Mouse (Mus musculus): ENCODE data around the gene Csf1.

Gene Csf1

DNA sequence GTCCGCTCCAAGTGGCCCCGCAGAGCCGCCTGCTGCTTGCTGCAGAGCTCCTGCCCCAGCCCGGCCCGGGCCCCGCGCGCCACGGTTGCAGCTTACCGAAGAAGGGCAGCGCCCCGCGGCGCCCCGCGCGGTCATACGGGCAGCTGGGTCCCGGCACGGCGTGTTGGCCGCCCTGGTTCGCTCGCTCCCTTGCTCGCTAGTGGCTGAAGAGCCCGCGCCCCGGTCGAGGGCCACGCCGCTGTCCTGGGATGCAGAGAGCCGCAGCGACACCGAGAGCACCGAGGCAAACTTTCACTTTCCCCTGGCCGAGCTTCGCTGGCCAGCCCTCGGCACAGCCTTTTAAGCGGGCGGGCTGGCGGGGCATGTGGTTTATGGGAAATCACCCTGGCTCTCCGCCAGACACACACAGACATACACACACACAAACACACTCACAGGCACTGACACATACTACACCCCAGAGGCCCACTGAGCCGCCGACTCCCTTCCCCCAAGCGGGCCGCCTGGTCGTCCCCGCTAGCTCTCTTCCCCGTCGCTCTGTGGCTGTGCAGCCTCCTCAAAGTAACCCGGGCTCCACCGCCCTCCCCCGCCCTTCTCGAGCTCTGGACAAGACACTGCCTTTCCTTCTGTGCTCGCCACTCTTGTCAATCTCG, at the start of gene Csf1:
TSS of gene Csf1 (minus strand) at position 541 of the 653 bp plus-strand sequence.
- DNase-seq (ENCODE audit: low spot score) = peak; percentile 74

DNA sequence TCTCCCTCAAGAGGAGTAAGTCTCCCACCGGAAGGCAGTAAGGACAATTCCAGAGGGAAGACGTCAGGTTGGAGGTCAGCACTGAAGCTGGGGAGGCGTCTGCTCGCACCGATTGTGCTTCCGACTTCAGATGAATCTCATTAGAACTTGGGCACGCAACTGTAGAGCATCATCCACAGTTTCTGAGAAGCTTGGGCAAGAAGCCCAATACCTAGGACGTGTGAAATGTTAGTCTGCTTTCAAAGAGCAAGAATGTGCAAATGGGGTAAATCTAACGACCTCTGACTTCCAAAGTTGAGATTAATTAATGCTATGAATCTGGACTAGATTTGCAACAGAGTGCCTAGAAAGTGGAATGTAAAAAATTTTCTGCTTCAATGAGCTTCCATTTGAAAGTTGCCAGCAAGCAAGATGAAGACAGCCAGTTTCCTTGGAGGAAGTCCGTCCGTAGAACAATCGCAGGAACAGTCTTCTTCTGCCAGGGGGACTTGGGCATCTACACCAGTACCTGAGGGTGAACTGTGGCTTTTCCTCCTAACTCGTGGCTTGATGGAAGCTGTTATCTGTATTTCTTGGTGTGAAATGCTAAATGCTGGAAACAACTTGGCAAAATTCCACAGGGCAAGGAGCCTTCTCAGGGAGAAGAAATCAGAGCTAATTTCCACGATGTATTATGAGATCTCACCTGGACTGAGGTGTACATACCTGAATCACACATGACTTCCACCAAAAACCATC, 47.9 kb upstream of the Csf1 start:
- no peak for DNase-seq (ENCODE audit: low spot score)

DNA sequence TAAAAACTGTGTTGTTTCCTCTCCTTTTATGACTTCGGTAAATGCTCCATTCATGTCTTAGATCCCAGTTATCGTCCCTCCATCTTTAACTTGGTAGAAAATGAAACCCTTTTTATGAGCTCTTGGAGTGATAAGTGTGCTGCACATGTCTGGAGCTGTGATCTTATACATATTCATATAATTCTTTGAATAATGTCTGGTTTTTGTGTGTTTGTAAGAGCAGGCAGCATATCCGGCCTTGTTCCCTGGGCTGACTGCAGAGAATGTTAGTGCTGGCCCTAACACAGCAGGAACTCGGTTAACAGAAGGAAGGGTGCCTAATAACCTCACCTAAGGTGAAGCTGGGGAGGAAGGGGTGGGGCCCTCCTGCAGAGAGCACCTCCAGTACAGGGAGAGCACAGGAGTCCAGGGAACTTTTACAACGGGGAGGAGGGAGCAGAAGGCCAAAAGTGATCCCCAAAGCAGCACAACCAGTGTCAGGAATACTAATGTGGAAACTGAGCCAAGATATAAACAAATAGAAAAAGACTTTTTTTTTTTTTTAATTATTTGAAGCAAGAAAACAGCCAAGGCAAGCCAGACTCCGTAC, 47.2 kb upstream of the Csf1 start:
- no peak for DNase-seq (ENCODE audit: low spot score)

DNA sequence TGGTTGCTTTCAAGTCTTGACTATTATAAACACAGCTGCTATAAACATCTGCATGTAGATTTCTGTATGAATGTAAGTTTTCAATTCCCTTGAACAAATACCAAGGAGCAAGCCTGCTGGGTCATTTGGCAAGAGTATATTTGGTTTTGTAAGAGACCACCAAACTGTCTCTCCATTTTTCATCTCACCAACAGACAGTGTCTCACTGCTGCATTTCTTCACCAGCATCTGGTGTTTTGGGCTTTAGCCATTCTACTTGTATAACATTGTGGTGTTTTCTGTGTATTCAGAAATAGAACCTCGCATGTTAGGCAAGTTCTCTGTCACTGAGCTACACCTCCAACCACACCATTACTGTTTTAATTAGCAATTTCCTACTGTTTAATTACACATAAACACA, 46.6 kb upstream of the Csf1 start:
- DNase-seq (ENCODE audit: low spot score) = no peak

DNA sequence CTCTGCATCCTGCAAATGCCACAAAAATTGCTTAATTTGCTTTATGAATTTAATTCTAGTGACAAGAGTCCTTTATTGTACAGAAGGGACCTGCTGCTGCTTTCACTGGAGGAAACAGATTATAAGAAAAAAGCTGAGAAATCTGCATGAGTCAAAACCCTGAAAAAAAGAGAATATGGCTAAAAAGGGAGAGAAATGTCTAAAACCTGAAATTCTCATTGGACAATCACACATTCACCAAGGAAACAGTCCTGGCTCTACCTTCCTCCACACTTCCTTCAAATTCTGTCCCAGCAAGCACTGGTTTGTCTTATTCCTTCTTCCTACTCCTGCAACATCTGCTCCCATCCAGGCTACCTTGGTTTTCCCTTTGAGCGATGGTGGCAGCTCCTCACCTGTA, 44.5 kb upstream of the Csf1 start:
- DNase-seq (ENCODE audit: low spot score) = no peak

GRCm38 (mm10) chr3:107802185-107802946, 42.1 kb upstream of the Csf1 start:
- DNase-seq (ENCODE audit: low spot score) = no peak

- no peak for DNase-seq (ENCODE audit: low spot score)
These were observed 38.7 kb upstream of the Csf1 start for GRCm38 (mm10) chr3:107798946-107799345.

- DNase-seq (ENCODE audit: low spot score) = no peak
These were observed 36.1 kb upstream of the Csf1 start for GRCm38 (mm10) chr3:107796191-107796983.

GRCm38 (mm10) chr3:107794890-107795289, 34.6 kb upstream of the Csf1 start:
- DNase-seq (ENCODE audit: low spot score) = no peak

- peak; percentile 32 for DNase-seq (ENCODE audit: low spot score)
These were observed 33.3 kb upstream of the Csf1 start for GRCm38 (mm10) chr3:107793300-107794201.

DNA sequence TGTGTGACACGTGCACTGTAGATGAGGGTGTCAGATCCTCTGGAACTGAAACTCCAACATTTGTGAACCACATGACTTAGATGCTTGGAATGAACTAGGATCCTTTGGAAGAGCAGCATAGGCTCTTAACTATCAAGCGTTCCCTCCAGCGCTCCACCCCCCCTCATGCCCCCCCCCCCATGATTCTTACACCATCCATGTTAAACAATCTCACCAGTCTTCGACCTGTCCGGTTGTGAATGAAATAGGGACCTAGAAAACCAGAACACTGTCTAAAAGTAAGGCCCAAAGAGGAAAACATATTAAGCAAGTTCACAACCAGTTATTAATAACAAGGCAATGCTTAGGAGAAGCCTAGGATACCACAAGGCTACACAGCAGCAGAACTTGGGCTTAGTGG, 32.5 kb upstream of the Csf1 start:
- no peak for DNase-seq (ENCODE audit: low spot score)

- DNase-seq (ENCODE audit: low spot score) = no peak
These were observed 30.6 kb upstream of the Csf1 start for GRCm38 (mm10) chr3:107790766-107791303.

GRCm38 (mm10) chr3:107790227-107790626, 30.0 kb upstream of the Csf1 start:
- no peak for DNase-seq (ENCODE audit: low spot score)

GRCm38 (mm10) chr3:107788885-107789284, 28.6 kb upstream of the Csf1 start:
- DNase-seq (ENCODE audit: low spot score) = no peak

DNA sequence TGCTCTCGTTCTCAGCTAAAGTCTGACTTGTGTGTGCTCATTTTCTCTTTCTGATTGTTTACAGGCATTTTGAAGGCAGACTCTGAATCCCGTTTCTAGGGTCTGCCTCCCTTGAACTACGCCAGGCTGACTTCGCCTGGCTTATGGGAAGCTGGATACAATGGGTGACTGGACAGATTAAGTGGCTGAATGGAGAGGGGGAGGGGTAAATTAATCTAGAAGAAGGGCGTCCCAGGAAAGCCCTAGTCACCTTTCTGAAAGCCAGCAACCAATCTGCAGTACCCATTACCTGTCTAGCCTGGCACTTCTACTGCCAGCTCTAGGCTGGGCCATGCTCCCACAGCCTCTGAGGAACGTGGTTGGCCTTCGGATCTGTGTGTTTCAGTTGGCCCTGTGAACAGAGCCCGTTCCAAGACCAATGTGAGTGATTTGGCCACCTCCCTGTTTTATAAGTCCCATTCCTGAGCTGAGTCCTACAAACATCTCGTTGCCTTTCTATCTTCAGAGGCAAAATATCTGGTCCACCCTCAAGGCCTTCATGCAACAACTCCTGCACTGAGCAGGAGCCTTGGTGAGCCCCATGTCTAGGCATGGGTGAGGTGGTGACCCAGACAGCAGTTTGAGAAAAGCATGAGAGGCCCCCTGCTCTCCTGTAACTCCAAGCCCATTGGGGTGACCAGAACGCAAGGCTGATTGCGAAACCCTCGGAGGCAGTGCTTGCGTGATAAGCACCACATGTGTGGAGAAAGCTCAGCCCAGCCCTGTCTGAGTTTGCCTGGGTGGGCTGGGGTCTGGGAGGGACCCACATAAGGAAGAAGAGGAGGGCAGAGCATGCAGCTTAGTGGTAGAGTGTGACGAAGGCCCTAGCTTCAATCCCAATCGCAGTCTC, 27.6 kb upstream of the Csf1 start:
- no peak for DNase-seq (ENCODE audit: low spot score)

GRCm38 (mm10) chr3:107786980-107787612, 26.8 kb upstream of the Csf1 start:
- no peak for DNase-seq (ENCODE audit: low spot score)

GRCm38 (mm10) chr3:107786344-107786743, 26.1 kb upstream of the Csf1 start:
- DNase-seq (ENCODE audit: low spot score) = no peak

GRCm38 (mm10) chr3:107785546-107785945, 25.3 kb upstream of the Csf1 start:
- no peak for DNase-seq (ENCODE audit: low spot score)

- DNase-seq (ENCODE audit: low spot score) = no peak
These were observed 23.0 kb upstream of the Csf1 start for GRCm38 (mm10) chr3:107783315-107783714.
